Mouse (Mus musculus) heart, postnatal 0 days (tissue): ENCODE measurements around the gene Tex33. TPM values are rescaled to one million over a fixed set of nuclear protein-coding genes. Genes with fewer than 3 reads are reported as not detected.

Experiments
- ATAC-seq: fragments of 200-750 bp; cut with Nextera tagmentation; 2 replicates; pipeline ENCODE4 v1.8.0; 2017; ENCODE audit warnings: low read depth, moderate number of reproducible peaks, moderate library complexity; ENCODE audit not compliant: insufficient read depth
- DNase-seq: peaks from one replicate; pipeline ENCODE4 v3.0.0-alpha.2; 2016; ENCODE audit warnings: low spot score
- H3K27ac ChIP-seq: fragments of 300-500 bp; sonication (generic); 2 replicates; pipeline ENCODE4 v1.5.1; 2014; ENCODE audit warnings: low read depth, mild to moderate bottlenecking
- H3K27me3 ChIP-seq: fragments of 300-500 bp; sonication (generic); 2 replicates; pipeline ENCODE4 v1.6.1; 2014; ENCODE audit warnings: low read length, mixed read lengths; ENCODE audit not compliant: control insufficient read depth, insufficient read depth
- H3K36me3 ChIP-seq: fragments of 300-500 bp; sonication (generic); replicated peaks from 2 replicates; pipeline ENCODE4 v1.6.1; 2014; ENCODE audit warnings: low read length, mixed read lengths; ENCODE audit not compliant: control insufficient read depth, insufficient read depth
- H3K4me1 ChIP-seq: fragments of 300-500 bp; sonication (generic); 2 replicates; pipeline ENCODE4 v1.6.1; 2014; ENCODE audit warnings: antibody characterized with exemption; ENCODE audit not compliant: control insufficient read depth, insufficient read depth
- H3K4me2 ChIP-seq: fragments of 300-500 bp; sonication (generic); 2 replicates; pipeline ENCODE4 v1.6.1; 2014; ENCODE audit warnings: low read depth, mild to moderate bottlenecking, low read length, moderate library complexity
- H3K4me3 ChIP-seq: fragments of 300-500 bp; sonication (generic); 2 replicates; pipeline ENCODE4 v1.5.1; 2014; ENCODE audit warnings: low read depth, low read length
- H3K9ac ChIP-seq: fragments of 300-500 bp; sonication (generic); replicated peaks from 2 replicates; pipeline ENCODE4 v1.6.1; 2014; ENCODE audit warnings: low read depth, low read length, mixed read lengths
- H3K9me3 ChIP-seq: fragments of 300-500 bp; sonication (generic); replicated peaks from 2 replicates; pipeline ENCODE4 v1.6.1; 2016; ENCODE audit warnings: low read length; ENCODE audit not compliant: control insufficient read depth
- CTCF ChIP-seq: IDR thresholded peaks from 2 replicates; pipeline ENCODE4 v1.5.1; 2016; ENCODE audit warnings: antibody characterized with exemption, control low read depth, low read depth
- EP300 ChIP-seq: IDR thresholded peaks from 2 replicates; pipeline ENCODE4 v1.6.1; 2016; ENCODE audit warnings: antibody characterized with exemption, low read depth
- WGBS: fragments of 180-500 bp; shearing (Covaris S2); extraction: QIAGEN DNeasy Blood & Tissue Kit; methylation state at CpG from one replicate; pipeline ENCODE4 v1.1.7; 2014; 5-methylcytosine and 5-hydroxymethylcytosine counted together
- polyA plus RNA-seq: library from polyadenylated mRNA; unstranded; fragments of >200 nt; fragmentation: Nextera tagmentation; extraction: Ambion mirVana; gene quantifications from 2 replicates; pipeline ENCODE4 v1.2.1, GENCODE M21; 2015
- total RNA-seq: library from RNA; depleted of rRNA; stranded (reverse); fragments of >200 nt; gene quantifications from 2 replicates; pipeline ENCODE4 v1.2.3, GENCODE M21; 2014; ENCODE audit warnings: low replicate concordance

Gene Tex33
- total and polyA plus RNA-seq, 2 experiments from 2014 or later = not detected

DNA sequence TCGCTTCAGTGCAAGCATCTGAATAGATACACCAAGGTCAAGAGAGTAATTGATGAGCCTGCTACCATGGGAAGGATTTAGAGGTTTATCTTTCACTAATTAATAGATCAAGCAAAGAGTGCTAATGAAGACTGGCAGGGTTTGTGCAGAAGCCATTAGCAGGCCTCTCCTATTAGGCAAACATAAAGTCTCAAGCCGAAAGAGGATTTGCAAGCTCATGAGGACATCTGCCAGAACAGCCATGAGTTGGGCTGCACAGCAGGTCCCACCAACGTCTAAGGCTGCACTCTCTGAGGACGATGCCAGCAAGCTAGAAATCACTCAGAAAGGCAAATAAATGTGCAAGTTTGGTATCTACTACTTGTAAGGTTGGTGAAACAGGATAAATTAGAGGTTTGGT lies 15.0 kb downstream of the Tex33 start:
- Histone ChIP-seq H3K4me3 (no peak overlapping the region), H3K27me3 (no peaks in the 10 kb centered on the region), H3K27ac (no peak overlapping the region), H3K36me3 (no peaks in the 10 kb centered on the region), H3K9ac (no peak overlapping the region), H3K4me2 (no peak overlapping the region), H3K4me1 (peaks cover 12% of the 10 kb centered on the region), H3K9me3 (peaks cover 5% of the 10 kb centered on the region; the same call in 1 of the 2 replicates)
- whole genome bisulfite sequencing = 71% methylated on average over 4 of the region's 4 CpGs
- no peak for DNase-seq
- no peak for TF ChIP-seq CTCF
- TF ChIP-seq EP300 = no peak
- ATAC-seq = no peak

DNA sequence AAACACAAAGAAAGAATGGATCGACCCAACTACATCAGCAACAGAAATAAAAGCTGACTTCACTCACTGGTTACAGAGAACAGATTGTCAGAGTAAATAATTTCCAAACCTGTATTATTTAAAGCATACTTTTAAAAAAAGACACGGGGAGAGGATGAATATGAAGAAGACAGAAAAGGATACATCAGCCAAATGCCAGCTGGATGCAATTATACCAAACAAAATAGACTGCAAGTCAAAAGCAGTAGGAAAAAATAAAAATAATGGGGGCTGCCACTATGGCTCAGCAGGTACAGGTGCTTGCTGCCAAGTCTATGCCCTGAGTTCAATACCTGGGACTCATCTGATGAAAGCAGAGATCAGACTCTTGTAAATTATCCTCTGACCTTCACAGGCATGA lies 15.5 kb downstream of the Tex33 start:
- H3K4me3 ChIP-seq = no peak overlapping the region
- no peak overlapping the region for H3K27ac ChIP-seq
- DNase-seq = no peak
- WGBS = 69% methylated on average over 2 of the region's 2 CpGs
- no peaks in the 10 kb centered on the region for H3K27me3 ChIP-seq
- no peak overlapping the region for H3K4me2 ChIP-seq
- H3K4me1 ChIP-seq = peaks cover 11% of the 10 kb centered on the region
- H3K9me3 ChIP-seq = peaks cover 5% of the 10 kb centered on the region; the same call in 1 of the 2 replicates
- ATAC-seq = no peak
- TF ChIP-seq EP300 (no peak), CTCF (no peak)
- H3K9ac ChIP-seq = no peak overlapping the region
- H3K36me3 ChIP-seq = no peaks in the 10 kb centered on the region

DNA sequence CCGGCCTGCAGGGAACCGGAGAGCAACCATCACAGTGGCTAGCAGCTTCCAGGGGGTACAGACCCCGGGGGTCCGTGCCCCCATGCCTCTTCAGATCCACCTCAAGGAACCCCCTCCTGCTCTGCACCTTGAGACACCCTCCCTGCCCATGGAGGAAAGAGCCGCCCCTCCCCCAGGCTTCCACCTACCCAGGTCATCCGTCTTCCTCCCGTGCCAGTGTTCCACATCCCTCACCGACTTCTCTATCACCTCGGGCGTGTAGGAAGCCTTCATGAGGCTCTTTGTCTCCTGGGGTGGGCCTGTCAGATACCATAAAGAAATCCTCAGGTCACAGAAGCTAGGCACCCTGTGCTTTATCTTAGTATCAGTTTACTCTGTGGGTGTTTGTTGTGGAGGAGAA lies 17.2 kb downstream of the Tex33 start:
- no peak overlapping the region for H3K9ac ChIP-seq
- H3K4me3 ChIP-seq = no peak overlapping the region
- H3K9me3 ChIP-seq = peaks cover 5% of the 10 kb centered on the region; the same call in 1 of the 2 replicates
- no peak overlapping the region for H3K4me2 ChIP-seq
- 71% methylated on average over 10 of the region's 10 CpGs for WGBS
- no peak overlapping the region for H3K27ac ChIP-seq
- H3K36me3 ChIP-seq = no peaks in the 10 kb centered on the region
- no peaks in the 10 kb centered on the region for H3K4me1 ChIP-seq
- no peak for DNase-seq
- no peaks in the 10 kb centered on the region for H3K27me3 ChIP-seq
- TF ChIP-seq CTCF (no peak), EP300 (no peak)
- no peak for ATAC-seq

DNA sequence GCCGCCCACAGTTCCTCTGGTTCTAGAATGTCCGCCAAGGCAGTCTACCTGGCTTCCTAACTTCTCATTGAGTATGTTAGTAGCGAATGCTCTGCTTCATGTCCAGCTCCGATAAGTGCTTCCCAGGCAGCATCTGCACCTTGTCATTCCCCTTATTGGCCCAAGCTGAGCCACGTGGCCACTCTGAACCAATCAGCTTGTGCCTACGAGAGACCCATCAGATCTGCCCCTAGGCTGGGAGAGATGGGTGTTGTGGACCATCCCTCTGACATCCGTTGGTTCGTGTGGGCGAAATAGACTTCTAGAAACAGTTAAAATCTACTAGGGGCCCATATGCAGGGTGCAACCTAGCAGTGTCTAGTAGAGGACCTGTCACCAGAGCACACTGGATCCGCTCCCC lies 17.9 kb downstream of the Tex33 start:
- DNase-seq (no peak), ATAC-seq (no peak)
- no peak overlapping the region for H3K4me2 ChIP-seq
- no peak for TF ChIP-seq EP300
- no peak for TF ChIP-seq CTCF
- no peak overlapping the region for H3K9ac ChIP-seq
- no peaks in the 10 kb centered on the region for H3K36me3 ChIP-seq
- H3K4me3 ChIP-seq = no peak overlapping the region
- H3K9me3 ChIP-seq = peaks cover 5% of the 10 kb centered on the region; the same call in 1 of the 2 replicates
- H3K4me1 ChIP-seq = no peaks in the 10 kb centered on the region
- WGBS = 78% methylated on average over 10 of the region's 10 CpGs
- no peak overlapping the region for H3K27ac ChIP-seq
- no peaks in the 10 kb centered on the region for H3K27me3 ChIP-seq

DNA sequence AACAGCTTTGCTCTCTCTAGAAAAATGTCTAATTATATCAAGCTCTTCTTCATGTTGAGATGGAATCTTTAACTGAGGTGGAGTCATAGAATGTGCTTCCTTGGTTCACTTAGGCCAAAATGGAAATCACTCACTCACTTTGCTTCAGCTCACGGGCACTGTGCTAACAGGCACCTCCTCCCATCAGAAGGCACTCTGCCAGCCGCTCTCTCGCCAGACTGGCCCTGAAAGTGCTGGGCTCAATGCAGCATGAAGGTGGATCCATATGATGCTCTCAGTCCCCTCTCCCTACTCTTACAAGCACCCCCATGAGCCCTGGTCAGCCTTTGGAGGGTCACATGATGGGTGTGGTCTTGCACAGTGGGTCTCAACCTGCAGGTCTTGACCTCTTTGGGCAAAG lies 21.5 kb downstream of the Tex33 start:
- H3K4me2 ChIP-seq = no peak overlapping the region
- WGBS = 49% methylated on average over 3 of the region's 3 CpGs
- H3K4me1 ChIP-seq = no peaks in the 10 kb centered on the region
- no peaks in the 10 kb centered on the region for H3K27me3 ChIP-seq
- no peak overlapping the region for H3K9ac ChIP-seq
- DNase-seq (no peak), ATAC-seq (no peak)
- no peak overlapping the region for H3K4me3 ChIP-seq
- H3K36me3 ChIP-seq = no peaks in the 10 kb centered on the region
- peaks cover 2% of the 10 kb centered on the region; the same call in 1 of the 2 replicates for H3K9me3 ChIP-seq
- TF ChIP-seq CTCF = no peak
- no peak for TF ChIP-seq EP300
- no peak overlapping the region for H3K27ac ChIP-seq

DNA sequence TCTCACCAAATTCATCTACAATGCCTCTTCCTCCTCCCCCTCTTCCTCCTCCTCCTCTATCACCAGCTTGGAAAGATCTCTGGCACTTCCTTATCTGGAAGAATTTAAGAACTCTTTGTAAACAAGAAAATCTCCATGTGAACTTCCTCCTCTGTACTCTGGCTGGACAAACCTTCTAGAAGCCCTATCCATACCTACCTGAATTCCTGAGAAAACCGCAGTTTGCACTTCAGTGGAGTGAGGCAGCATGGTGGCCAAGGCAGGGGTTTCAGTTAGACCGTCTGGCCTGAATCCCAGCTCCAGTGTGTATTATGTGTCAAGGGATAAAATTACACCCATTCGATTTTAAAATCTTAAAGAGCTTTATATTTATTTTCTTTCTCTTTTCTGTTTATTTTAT lies 22.9 kb downstream of the Tex33 start:
- peaks cover 8% of the 10 kb centered on the region for H3K27me3 ChIP-seq
- 56% methylated on average over 3 of the region's 3 CpGs for WGBS
- no peak overlapping the region for H3K4me3 ChIP-seq
- H3K36me3 ChIP-seq = no peaks in the 10 kb centered on the region
- H3K9ac ChIP-seq = no peak overlapping the region
- ATAC-seq = no peak
- no peak for DNase-seq
- no peaks in the 10 kb centered on the region for H3K4me1 ChIP-seq
- H3K9me3 ChIP-seq = no peaks in the 10 kb centered on the region
- TF ChIP-seq EP300 = no peak
- no peak overlapping the region for H3K27ac ChIP-seq
- H3K4me2 ChIP-seq = no peak overlapping the region
